Mouse (Mus musculus): Measurements from ENCODE around the gene Ppara. TPM values are rescaled to one million over a fixed set of nuclear protein-coding genes. Genes with fewer than 3 reads are reported as not detected.

Gene Ppara
- polyA plus RNA-seq, 1 experiment from 2014 or later: 20.5 TPM

GRCm38 (mm10) chr15:85743946-85744345 is 9.2 kb downstream of the Ppara start:
- Histone ChIP-seq H3K9me3 (replicated peaks) (no peaks in the 10 kb centered on the region), H3K27me3 (no peaks in the 10 kb centered on the region), H3K27ac (no peak overlapping the region), H3K4me3 (no peak overlapping the region), H3K4me2 (no peak overlapping the region), H3K9ac (no peak overlapping the region), H3K36me3 (no peaks in the 10 kb centered on the region), H3K4me1 (replicated peaks) (no peaks in the 10 kb centered on the region)
- ATAC-seq (replicated peaks; ENCODE audit: insufficient number of reproducible peaks, insufficient read depth, low FRiP score, low read depth): no peak
- WGBS: 68% methylated on average over 3 of the region's 3 CpGs

GRCm38 (mm10) chr15:85746178-85746577 is 11.4 kb downstream of the Ppara start:
- H3K27ac ChIP-seq: no peak overlapping the region
- no peak for ATAC-seq (replicated peaks; ENCODE audit: insufficient number of reproducible peaks, insufficient read depth, low FRiP score, low read depth)
- H3K9ac ChIP-seq: no peak overlapping the region
- H3K9me3 ChIP-seq (replicated peaks): no peaks in the 10 kb centered on the region
- WGBS: 75% methylated on average over 8 of the region's 8 CpGs
- H3K36me3 ChIP-seq: no peaks in the 10 kb centered on the region
- no peaks in the 10 kb centered on the region for H3K27me3 ChIP-seq
- H3K4me2 ChIP-seq: no peak overlapping the region
- H3K4me1 ChIP-seq (replicated peaks): no peaks in the 10 kb centered on the region
- no peak overlapping the region for H3K4me3 ChIP-seq

GRCm38 (mm10) chr15:85746671-85747070 is 11.9 kb downstream of the Ppara start:
- Histone ChIP-seq H3K9me3 (replicated peaks) (no peaks in the 10 kb centered on the region), H3K27ac (no peak overlapping the region), H3K4me1 (replicated peaks) (no peaks in the 10 kb centered on the region), H3K4me3 (no peak overlapping the region), H3K27me3 (no peaks in the 10 kb centered on the region), H3K9ac (no peak overlapping the region), H3K36me3 (no peaks in the 10 kb centered on the region), H3K4me2 (no peak overlapping the region)
- ATAC-seq (replicated peaks; ENCODE audit: insufficient number of reproducible peaks, insufficient read depth, low FRiP score, low read depth): no peak
- 73% methylated on average over 13 of the region's 13 CpGs for WGBS

- Histone ChIP-seq H3K4me3 (no peak overlapping the region), H3K27me3 (no peaks in the 10 kb centered on the region), H3K27ac (no peak overlapping the region), H3K9ac (no peak overlapping the region), H3K4me1 (replicated peaks) (no peaks in the 10 kb centered on the region), H3K4me2 (no peak overlapping the region), H3K36me3 (no peaks in the 10 kb centered on the region), H3K9me3 (replicated peaks) (no peaks in the 10 kb centered on the region)
- no peak for ATAC-seq (replicated peaks; ENCODE audit: insufficient number of reproducible peaks, insufficient read depth, low FRiP score, low read depth)
- WGBS: 76% methylated on average over 5 of the region's 5 CpGs
Observed at GRCm38 (mm10) chr15:85747951-85748350, 13.2 kb downstream of the Ppara start.

- Histone ChIP-seq H3K27me3 (no peaks in the 10 kb centered on the region), H3K36me3 (no peaks in the 10 kb centered on the region), H3K9ac (no peak overlapping the region), H3K4me3 (no peak overlapping the region), H3K27ac (no peak overlapping the region), H3K4me1 (replicated peaks) (no peaks in the 10 kb centered on the region), H3K4me2 (no peak overlapping the region), H3K9me3 (replicated peaks) (no peaks in the 10 kb centered on the region)
- WGBS: 81% methylated on average over 3 of the region's 3 CpGs
- no peak for ATAC-seq (replicated peaks; ENCODE audit: insufficient number of reproducible peaks, insufficient read depth, low FRiP score, low read depth)
Observed at GRCm38 (mm10) chr15:85748466-85748865, 13.7 kb downstream of the Ppara start.

GRCm38 (mm10) chr15:85749141-85749540 is 14.4 kb downstream of the Ppara start:
- no peak for ATAC-seq (replicated peaks; ENCODE audit: insufficient number of reproducible peaks, insufficient read depth, low FRiP score, low read depth)
- H3K27ac ChIP-seq: no peak overlapping the region
- no peaks in the 10 kb centered on the region for H3K36me3 ChIP-seq
- H3K4me2 ChIP-seq: no peak overlapping the region
- no peak overlapping the region for H3K4me3 ChIP-seq
- H3K9me3 ChIP-seq (replicated peaks): no peaks in the 10 kb centered on the region
- H3K4me1 ChIP-seq (replicated peaks): peaks cover 4% of the 10 kb centered on the region
- 89% methylated on average over 9 of the region's 9 CpGs for WGBS
- H3K9ac ChIP-seq: no peak overlapping the region
- no peaks in the 10 kb centered on the region for H3K27me3 ChIP-seq

GRCm38 (mm10) chr15:85750115-85750514 is 15.3 kb downstream of the Ppara start:
- no peaks in the 10 kb centered on the region for H3K36me3 ChIP-seq
- no peak overlapping the region for H3K4me2 ChIP-seq
- no peak overlapping the region for H3K9ac ChIP-seq
- no peaks in the 10 kb centered on the region for H3K27me3 ChIP-seq
- H3K4me3 ChIP-seq: no peak overlapping the region
- H3K9me3 ChIP-seq (replicated peaks): no peaks in the 10 kb centered on the region
- no peak for ATAC-seq (replicated peaks; ENCODE audit: insufficient number of reproducible peaks, insufficient read depth, low FRiP score, low read depth)
- 82% methylated on average over 5 of the region's 5 CpGs for WGBS
- H3K27ac ChIP-seq: no peak overlapping the region
- H3K4me1 ChIP-seq (replicated peaks): peaks cover 12% of the 10 kb centered on the region

GRCm38 (mm10) chr15:85752655-85753054 is 17.9 kb downstream of the Ppara start:
- Histone ChIP-seq H3K4me2 (no peak overlapping the region), H3K4me1 (replicated peaks) (peaks cover 12% of the 10 kb centered on the region), H3K4me3 (no peak overlapping the region), H3K27ac (no peak overlapping the region), H3K9ac (no peak overlapping the region), H3K27me3 (no peaks in the 10 kb centered on the region), H3K9me3 (replicated peaks) (no peaks in the 10 kb centered on the region), H3K36me3 (peaks cover 4% of the 10 kb centered on the region)
- WGBS: 78% methylated on average over 2 of the region's 2 CpGs
- ATAC-seq (replicated peaks; ENCODE audit: insufficient number of reproducible peaks, insufficient read depth, low FRiP score, low read depth): no peak

- H3K36me3 ChIP-seq: peaks cover 8% of the 10 kb centered on the region
- peak; percentile 62; the same call in 1 of the 2 replicates for ATAC-seq (replicated peaks; ENCODE audit: insufficient number of reproducible peaks, insufficient read depth, low FRiP score, low read depth)
- H3K4me2 ChIP-seq: no peak overlapping the region
- H3K9me3 ChIP-seq (replicated peaks): peaks cover 5% of the 10 kb centered on the region; the same call in 1 of the 2 replicates
- peaks cover 12% of the 10 kb centered on the region for H3K4me1 ChIP-seq (replicated peaks)
- no peaks in the 10 kb centered on the region for H3K27me3 ChIP-seq
- H3K27ac ChIP-seq: peak overlapping the region; percentile 31; the same call in 1 of the 2 replicates
- WGBS: 70% methylated on average over 1 of the region's 1 CpGs
- no peak overlapping the region for H3K9ac ChIP-seq
- no peak overlapping the region for H3K4me3 ChIP-seq
Observed at GRCm38 (mm10) chr15:85754033-85754650, 19.4 kb downstream of the Ppara start.

GRCm38 (mm10) chr15:85755214-85755613 is 20.4 kb downstream of the Ppara start:
- H3K36me3 ChIP-seq: peaks cover 8% of the 10 kb centered on the region
- peaks cover 12% of the 10 kb centered on the region for H3K4me1 ChIP-seq (replicated peaks)
- 55% methylated on average over 6 of the region's 6 CpGs for WGBS
- H3K27ac ChIP-seq: 0 out of 2 replicates have a peak overlapping the region, but pooled peaks have one; percentile 2
- no peaks in the 10 kb centered on the region for H3K27me3 ChIP-seq
- no peak for ATAC-seq (replicated peaks; ENCODE audit: insufficient number of reproducible peaks, insufficient read depth, low FRiP score, low read depth)
- peaks cover 7% of the 10 kb centered on the region; the same call in 1 of the 2 replicates for H3K9me3 ChIP-seq (replicated peaks)
- H3K4me3 ChIP-seq: no peak overlapping the region
- no peak overlapping the region for H3K4me2 ChIP-seq
- no peak overlapping the region for H3K9ac ChIP-seq

- no peak overlapping the region for H3K9ac ChIP-seq
- H3K4me3 ChIP-seq: no peak overlapping the region
- peaks cover 8% of the 10 kb centered on the region for H3K36me3 ChIP-seq
- peaks cover 7% of the 10 kb centered on the region; the same call in 1 of the 2 replicates for H3K9me3 ChIP-seq (replicated peaks)
- no peaks in the 10 kb centered on the region for H3K27me3 ChIP-seq
- H3K4me1 ChIP-seq (replicated peaks): peaks cover 12% of the 10 kb centered on the region
- no peak overlapping the region for H3K27ac ChIP-seq
- no peak for ATAC-seq (replicated peaks; ENCODE audit: insufficient number of reproducible peaks, insufficient read depth, low FRiP score, low read depth)
- 79% methylated on average over 7 of the region's 7 CpGs for WGBS
- H3K4me2 ChIP-seq: no peak overlapping the region
Observed at GRCm38 (mm10) chr15:85756611-85757010, 21.8 kb downstream of the Ppara start.

- Histone ChIP-seq H3K27ac (no peak overlapping the region), H3K4me1 (replicated peaks) (peaks cover 18% of the 10 kb centered on the region), H3K4me2 (no peak overlapping the region), H3K4me3 (no peak overlapping the region), H3K9ac (no peak overlapping the region), H3K27me3 (no peaks in the 10 kb centered on the region), H3K9me3 (replicated peaks) (peaks cover 7% of the 10 kb centered on the region; the same call in 1 of the 2 replicates), H3K36me3 (peaks cover 8% of the 10 kb centered on the region)
- no peak for ATAC-seq (replicated peaks; ENCODE audit: insufficient number of reproducible peaks, insufficient read depth, low FRiP score, low read depth)
- WGBS: 95% methylated on average over 3 of the region's 3 CpGs
Observed at GRCm38 (mm10) chr15:85757768-85758167, 23.0 kb downstream of the Ppara start.
